Mouse (Mus musculus) brain, embryonic 14.5 days (tissue): ENCODE data around the gene Mbnl1.

ENCODE experiments used
- CTCF ChIP-seq: fragments of 200-500 bp; IDR thresholded peaks from 2 replicates; pipeline ENCODE4 v1.5.1; 2012; ENCODE audit warnings: inconsistent platforms, mild to moderate bottlenecking, moderate library complexity, borderline replicate concordance; ENCODE audit not compliant: insufficient read depth, insufficient read length; ENCODE audit errors: extremely low read depth
- POLR2A ChIP-seq: fragments of 200-500 bp; IDR thresholded peaks from 2 replicates; pipeline ENCODE4 v1.6.1; 2012; ENCODE audit warnings: mild to moderate bottlenecking, inconsistent platforms, borderline replicate concordance; ENCODE audit not compliant: poor library complexity, insufficient read depth, insufficient read length, severe bottlenecking; ENCODE audit errors: extremely low read depth

DNA sequence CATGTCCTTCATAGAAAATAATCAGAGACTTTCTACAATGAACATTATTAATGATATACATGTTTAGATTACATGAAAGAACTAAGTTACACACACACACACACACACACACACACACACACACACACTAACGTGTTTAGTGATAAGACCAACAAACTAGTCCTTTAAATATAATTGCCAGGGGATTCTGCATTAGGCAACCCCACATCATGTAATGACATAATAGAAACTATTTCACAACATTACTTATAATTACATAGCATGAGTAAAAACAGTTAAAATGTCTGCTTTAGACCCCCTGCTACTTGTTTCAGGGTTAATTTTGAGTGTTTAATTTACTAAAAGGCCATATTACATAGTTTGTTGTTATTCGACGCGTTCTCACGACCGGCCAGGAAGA lies 16.9 kb downstream of the Mbnl1 start:
- no peak for TF ChIP-seq CTCF
- no peak for TF ChIP-seq POLR2A
